Mouse (Mus musculus) frontal cortex, adult 2 months (tissue): ENCODE measurements at regions not wholly inside any gene's neighbourhood (a gene's known extent, or its start where the extent isn't known, plus 50 kb on each side); places are given as distances from the start of the nearest gene placed in this dataset.

ENCODE experiments used
- DNase-seq, 2 experiments: peaks; one replicate each; pipeline ENCODE4 v3.0.0; 2022; ENCODE audit warnings: low spot score in 1 of 2; ENCODE audit errors: extremely low spot score in 1 of 2

- peak; percentile 15 to 18 for DNase-seq
Observed at GRCm38 (mm10) chr11:13337319-13337878, 872.6 kb upstream of the Cobl start.

GRCm38 (mm10) chr11:13296489-13296888 is 831.7 kb upstream of the Cobl start:
- DNase-seq, result no peak
